Mouse (Mus musculus): ENCODE data around the gene Fam71f1. TPM values are rescaled to one million over a fixed set of nuclear protein-coding genes. Genes with fewer than 3 reads are reported as not detected.

Gene Fam71f1
- not detected for total RNA-seq (2021)

DNA sequence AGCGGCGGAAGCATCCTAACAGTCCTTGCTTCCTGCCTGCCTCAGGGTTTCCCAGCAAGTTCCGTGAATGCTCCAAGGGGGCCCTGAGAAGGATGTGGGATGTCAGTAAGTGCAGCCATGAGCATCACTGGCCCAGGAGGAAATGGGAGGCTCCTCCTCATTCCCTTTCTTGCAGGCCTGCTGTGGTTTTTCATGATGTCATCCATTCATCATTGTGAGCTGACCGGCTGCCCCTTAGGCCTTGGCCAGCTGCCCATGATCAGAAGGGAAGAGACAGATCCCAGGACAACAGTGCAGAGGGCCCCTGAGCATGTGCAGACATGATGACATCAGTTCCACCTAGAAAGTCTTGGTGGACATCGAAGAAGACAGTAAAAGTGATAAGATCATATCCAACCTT is at the start of gene Fam71f1:
Fam71f1 (plus strand) TSS at position 262 of the 400 bp plus-strand sequence.
- intact Hi-C loops (cut with DNase I), result no loop called here

DNA sequence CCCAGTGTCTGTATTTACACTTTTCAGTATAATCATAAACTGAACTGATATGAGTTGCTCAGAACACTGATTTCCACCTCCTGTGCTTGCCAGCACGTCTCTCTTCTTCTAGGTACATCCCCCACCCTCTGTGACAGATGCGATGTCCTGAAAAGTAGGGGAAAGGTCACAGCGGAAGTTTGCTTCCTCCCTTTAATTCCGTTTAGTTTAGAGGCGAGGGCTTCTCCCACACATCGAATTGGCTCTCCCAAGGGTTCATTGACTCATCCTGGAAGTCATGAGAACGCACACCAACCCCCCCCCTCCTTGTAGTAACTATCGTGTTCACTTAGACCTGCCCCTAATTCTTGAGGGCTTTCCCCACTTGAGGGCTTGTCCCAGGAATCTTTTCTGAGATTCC is 48.0 kb upstream of the Fam71f1 start:
- DNase-seq, result peak; percentile 20 to 34
- intact Hi-C loops (cut with DNase I), result no loop called here

More for the DNA sequence above, at the start of gene Fam71f1:
- peak; percentile 3 to 6 for DNase-seq

DNA sequence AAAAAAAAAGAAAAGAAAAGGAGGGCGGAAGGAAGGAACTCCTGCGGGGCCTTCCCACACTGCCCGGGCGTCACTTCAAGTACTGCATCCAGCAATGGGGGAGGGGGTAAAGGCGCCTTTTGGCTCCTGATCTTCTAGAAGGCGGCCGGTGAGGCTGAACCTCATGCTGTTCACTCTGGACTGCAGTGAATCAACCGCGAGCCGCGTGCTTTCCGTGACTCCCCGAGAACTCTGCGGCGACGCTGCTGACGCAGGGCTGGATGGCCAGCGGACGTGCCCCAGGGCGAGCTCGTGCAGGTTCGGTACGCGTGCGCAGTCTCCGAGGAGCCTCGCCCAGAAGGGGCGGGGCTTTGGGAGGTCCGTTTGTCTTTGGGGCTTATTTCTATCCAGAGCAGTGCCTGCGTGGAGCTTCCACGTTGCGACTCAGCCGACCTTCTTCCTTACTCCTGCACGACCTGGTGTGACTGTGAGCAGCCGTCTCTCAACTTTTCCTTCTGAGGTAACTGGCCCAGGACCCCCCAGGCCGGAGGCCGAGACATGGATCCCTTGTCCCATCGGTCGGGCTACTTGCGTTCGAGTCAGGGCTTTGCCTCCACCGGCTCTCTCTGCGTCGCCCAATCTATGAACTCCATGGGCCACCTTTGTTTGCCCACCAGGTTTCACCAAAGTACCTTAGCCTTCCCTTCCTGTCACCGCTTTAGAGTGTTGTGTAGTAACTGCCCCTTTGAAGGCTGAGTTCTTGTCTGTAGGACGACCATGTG is 46.4 kb upstream of the Fam71f1 start, which contains the start of gene Hilpda:
Hilpda (plus strand) TSS at position 177 of the 761 bp plus-strand sequence.
- intact Hi-C loops (cut with DNase I), result no loop called here
- peak; percentile 90 to 93 for DNase-seq

DNA sequence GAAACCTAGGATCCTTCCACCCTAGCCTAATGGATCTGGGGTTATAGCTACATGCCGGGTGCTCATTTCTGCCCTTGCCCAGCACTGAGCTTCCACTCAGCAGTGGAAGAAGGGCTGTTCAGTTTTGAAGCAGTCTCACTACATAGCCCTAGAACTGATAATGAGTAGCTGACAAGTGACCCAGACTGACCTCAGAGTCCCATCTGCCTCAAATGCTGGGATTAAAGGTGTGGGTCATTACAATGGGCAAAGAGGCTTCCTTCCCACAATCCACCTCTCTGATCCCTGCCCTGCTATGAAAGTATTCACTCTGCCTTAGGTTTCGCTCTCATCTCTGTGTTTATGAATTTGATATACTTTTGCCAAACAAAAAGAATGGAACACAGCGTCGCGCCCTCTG is 42.2 kb upstream of the Fam71f1 start:
- DNase-seq, result no peak
- intact Hi-C loops (cut with DNase I), result no loop called here

DNA sequence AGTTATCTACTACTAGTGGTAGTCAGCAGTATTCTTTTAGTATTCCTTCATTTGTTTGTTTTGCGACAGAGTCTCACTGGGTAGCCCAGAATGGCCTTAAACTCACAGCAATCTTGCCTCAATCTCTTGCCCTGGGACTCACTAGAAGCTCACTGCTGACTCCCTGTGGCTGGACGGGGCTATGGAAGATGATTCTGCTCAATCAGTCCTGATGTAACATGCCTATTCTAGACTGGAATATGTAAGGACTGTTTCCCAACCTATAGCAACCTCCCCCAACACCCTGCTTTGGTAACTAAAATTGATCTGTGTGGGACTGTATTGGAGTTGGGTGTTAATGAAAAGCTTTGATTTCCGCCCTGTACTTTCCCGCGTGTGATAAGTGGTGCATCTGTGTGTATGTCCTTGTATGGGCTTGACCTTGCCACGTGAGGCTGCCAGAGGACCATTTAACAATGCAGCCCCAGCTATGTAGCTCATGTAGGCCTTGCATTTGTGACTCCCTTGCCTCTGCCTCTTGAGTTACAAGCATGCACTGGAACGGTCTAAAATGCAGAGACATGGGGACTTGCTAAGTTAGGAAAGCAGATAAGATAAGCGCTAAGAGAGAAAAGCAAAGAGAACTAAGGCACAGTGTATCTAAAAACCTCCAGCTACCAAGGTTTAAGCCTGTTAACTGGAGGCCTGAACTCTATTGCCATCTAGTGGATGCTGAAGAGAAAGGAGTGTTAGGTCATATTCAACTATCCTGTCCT is 40.2 kb upstream of the Fam71f1 start:
- peak; percentile 36 to 45 for DNase-seq
- intact Hi-C loops (cut with DNase I), result loop anchor here (1.0 to 2.0 kb wide), 3 partner anchors 38 to 114 kb away; partner anchors contain the start of gene Rbm28

DNA sequence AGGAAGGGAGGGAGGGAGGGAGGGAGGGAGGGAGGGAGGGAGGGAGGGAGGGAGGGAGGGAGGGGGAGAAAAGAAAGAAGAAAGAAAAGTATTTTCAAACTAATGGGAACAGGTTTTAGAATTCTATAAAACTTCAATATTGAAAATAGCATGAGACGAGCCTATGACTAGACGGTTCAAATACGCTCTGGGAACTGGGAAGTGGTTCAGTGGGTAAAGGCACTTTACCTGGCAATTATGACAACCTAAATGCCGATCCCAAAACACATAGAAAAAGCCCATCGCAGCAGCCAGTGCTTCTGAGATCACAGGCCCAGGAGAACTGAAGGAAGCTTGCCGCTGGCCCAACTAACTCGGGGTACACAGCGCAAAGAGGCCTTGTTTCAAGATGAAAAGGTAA is 39.6 kb upstream of the Fam71f1 start, which contains the start of gene Fam71f2:
Fam71f2 (plus strand) TSS at position 301 of the 400 bp plus-strand sequence.
- no peak for DNase-seq
- intact Hi-C loops (cut with DNase I), result loop anchor here (1.0 to 2.0 kb wide), 3 partner anchors 39 to 114 kb away; partner anchors contain the start of gene Rbm28

DNA sequence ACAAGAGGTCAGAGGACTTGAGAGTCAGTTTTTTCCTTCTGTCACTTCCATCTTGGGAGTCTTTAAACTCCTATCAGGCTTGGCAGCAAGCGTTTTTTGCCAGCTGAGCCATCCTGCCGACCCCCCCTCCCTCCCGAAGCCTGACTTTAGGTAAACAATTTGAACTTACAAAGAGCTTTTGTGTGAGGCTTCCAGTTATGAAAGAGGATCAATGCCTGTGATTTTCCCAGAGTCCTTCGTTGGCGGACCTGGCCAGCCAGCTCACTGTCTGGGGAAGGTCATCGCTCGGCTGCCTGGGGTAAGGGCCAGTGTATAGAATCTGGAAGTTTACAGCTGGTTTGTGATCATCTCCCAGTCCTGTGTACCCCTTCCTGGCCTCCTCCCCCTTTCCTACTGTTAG is 38.3 kb upstream of the Fam71f1 start:
- no peak for DNase-seq
- intact Hi-C loops (cut with DNase I), result no loop called here

DNA sequence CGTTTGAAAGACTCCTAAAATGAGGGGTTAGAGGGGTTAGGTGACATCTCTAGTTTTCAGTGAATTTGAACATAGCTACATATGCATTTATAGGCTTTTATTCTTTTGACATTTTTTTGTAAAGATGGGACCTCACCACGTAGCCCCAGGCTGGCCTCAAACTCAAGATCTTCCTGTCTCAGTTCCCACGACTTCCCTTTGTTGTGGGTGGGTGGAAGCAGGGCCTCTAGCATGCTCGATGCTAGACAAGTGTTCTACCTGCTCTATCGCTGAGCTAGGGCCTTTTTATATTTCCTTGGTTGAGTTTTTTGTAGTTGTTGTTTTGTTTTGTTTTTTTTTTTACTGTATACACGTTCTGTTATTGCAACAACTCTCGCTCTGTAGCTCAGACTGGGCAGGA is 32.1 kb upstream of the Fam71f1 start:
- no peak for DNase-seq
- intact Hi-C loops (cut with DNase I), result no loop called here

DNA sequence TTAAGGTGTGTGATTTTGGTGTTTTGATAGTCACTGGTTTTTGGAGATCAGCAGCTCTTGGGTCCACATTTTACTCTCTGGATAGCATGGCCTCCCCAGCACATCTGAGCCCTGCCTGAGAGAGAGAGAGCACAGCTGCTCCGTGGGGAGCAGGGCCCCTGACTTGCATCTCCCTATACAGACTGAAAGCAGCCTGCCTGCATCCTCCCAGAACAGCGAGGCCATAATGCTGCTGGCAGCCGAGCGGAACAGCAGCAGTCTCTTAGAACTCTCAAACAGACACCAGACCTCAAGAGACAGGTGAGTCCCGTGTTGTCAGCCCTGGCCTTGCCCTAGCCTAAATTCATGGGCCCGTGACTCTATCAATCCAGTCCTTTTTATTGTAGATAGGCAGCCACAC is 31.5 kb upstream of the Fam71f1 start:
- intact Hi-C loops (cut with DNase I), result no loop called here
- DNase-seq, result no peak

DNA sequence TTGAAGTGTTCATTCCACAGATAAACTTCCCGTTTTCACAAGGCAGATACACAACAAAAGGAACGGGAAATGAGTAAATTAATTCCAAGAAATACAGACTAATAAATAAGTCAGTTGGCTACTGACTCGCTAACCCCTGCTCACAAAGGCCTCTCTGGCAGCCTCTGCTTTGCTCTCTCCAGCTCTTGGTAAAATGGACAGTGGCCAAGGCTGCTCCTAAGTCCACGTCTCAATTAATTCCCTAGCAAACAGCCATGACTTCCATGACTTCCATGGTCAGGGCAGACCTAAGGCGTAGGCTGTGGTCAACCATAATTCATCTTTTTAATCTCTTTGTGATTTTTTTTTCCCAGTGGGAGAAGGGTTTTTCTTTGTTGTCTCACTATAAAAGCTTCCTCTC is 31.0 kb upstream of the Fam71f1 start:
- intact Hi-C loops (cut with DNase I), result no loop called here
- DNase-seq, result no peak

DNA sequence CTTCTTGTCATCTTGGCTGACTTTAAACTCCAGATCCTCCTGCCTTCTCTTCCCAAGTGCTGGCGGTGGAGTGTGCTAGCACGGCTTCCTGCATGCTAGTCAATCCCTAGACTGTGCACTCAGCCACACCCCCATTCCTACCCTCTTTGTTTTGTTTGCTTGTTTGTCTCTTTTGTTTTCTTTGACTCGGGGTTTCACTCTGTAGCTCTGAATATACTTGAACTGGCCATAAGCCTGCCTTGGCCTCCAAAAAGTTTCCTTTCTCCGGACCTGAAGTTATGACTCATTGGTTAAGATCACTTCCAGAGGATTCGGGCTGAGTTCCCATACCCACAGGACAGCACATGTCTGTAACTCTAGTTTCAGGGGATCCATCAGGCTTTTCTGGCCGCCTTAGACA is 30.3 kb upstream of the Fam71f1 start:
- DNase-seq, result no peak
- intact Hi-C loops (cut with DNase I), result no loop called here

DNA sequence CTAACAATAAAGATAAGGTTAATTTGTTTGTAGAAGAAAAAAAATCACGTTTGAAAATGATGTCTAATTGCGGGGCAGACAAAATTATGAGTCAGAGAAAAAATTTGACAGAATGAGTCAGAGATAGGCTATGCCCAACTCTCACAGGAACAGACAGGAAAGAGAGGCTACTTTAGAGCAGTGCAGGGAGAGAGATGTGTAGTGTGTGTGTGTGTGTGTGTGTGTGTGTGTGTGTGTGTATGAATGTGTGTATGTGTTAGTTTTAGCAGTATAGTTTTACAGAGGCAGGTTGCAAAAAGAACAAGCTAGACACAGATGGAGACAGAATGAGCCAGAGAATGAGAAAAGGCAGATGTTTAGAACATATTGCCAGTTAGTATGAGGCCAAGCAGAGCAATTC is 19.8 kb upstream of the Fam71f1 start:
- intact Hi-C loops (cut with DNase I), result no loop called here
- no peak for DNase-seq

DNA sequence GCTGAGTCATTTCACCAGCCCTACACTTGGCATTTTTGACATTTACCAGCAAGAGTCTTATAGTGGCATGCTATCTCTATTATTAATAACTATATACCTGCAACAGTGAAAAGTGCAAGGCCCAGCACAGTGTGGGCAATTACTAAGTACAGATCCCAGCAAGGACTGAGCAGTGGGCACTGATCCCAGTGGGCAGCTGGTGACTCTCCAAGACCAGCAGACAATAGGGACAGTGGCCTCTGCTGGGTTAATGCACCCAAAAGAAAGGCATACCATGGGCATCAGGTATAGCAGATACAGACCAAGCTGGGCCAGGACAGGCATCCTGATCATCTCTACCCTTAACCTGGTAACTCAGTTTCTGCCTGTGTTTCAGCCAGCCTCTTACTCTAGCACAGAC is 15.7 kb upstream of the Fam71f1 start:
- intact Hi-C loops (cut with DNase I), result no loop called here

DNA sequence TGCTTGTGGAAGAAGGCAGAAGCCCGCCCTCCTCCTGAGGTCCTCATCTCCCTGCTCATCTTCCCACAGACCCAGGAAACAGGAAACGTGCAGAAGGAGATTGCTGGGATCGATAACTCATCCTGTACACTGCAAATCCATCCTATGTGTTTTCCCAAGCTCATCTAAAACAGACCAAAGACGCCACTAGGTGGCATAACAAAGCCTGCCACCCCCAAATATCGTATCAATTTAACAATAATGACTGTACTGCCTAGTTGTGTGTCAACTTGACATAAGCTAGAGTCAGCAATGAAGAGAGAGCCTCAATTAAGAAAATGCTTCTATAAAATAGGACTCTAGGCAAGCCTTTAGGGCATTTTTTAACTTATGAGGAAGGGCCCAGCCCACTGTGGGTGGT is 15.2 kb upstream of the Fam71f1 start:
- intact Hi-C loops (cut with DNase I), result no loop called here
- DNase-seq, result no peak

More for the DNA sequence above, 15.7 kb upstream of the Fam71f1 start:
- DNase-seq, result no peak

DNA sequence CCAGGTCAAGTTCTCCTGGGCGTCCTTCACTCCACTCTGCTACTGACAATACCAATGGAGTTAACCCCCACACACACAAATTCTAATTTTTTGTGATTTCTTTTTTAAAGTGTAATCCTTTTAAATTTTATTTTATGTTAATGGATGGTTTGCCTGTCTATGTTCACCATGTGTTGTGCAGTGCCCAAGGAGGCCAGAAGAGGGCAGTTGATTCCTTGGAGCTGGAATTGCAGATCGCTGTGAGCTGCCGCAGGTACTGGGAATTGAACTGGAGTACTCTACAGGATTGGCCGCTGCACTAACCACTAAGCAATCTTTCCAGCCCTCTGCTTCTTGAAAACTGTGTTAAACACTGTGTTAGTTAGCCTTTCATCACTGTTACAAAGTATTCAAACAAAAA is 13.5 kb upstream of the Fam71f1 start:
- no peak for DNase-seq
- intact Hi-C loops (cut with DNase I), result no loop called here

DNA sequence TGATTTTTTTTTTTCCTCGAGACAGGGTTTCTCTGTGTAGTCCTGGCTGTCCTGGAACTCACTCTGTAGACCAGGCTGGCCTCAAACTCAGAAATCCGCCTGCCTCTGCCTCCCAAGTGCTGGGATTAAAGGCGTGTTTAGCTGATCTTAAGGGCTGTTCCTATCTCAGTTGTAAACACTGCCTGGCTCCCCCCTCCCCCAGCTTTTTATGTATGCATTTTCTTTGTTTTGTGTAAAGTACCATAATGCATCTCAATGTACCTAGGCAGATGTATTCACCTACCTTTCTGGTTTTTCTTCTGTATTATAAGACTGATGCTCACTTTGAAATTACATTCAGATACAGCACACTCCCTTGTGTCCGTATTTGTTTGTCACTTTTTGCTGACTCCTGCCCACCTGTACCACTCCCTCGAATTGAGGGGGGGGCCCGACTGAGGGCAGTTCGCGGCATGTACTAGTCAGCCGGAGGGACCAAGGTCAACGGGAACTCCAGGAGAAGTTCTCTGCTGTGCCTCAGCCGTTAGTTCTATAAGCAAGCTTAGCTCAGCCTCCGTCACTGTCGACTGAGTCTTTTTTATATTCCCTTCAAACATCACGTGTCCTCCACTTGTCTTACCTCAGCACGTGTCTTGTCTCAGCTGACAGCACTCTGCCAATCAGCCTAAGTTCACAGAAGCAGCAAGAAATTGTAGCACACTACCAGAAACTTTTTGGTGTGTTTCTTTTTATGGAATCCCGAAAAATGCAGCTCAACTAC is 9.9 kb upstream of the Fam71f1 start:
- intact Hi-C loops (cut with DNase I), result no loop called here
- no peak for DNase-seq

DNA sequence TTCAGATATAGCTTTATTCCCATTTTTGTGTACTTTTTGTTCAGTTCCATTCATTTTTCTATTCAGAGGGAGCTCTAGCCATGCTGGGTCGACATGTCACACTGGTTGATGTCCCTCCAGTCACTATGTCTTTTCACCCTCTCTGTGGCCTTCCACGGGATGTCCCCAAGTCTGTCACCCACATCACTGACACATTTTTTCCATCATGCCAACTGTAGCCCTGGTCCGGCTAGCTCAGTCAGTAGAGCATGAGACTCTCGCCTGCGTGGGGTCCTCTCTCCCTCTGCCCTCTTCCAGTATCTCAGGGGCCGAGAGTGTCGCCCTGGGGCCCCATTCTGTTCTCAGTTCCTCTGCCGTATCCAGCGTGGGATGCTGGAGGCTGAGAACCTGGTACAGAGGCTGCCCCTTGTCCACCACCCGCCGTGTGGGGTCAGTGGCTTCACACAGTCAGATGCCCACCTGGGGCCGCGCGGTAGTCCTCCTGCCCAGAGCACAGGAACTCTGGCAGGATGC is 5.2 kb upstream of the Fam71f1 start:
- intact Hi-C loops (cut with DNase I), result no loop called here

DNA sequence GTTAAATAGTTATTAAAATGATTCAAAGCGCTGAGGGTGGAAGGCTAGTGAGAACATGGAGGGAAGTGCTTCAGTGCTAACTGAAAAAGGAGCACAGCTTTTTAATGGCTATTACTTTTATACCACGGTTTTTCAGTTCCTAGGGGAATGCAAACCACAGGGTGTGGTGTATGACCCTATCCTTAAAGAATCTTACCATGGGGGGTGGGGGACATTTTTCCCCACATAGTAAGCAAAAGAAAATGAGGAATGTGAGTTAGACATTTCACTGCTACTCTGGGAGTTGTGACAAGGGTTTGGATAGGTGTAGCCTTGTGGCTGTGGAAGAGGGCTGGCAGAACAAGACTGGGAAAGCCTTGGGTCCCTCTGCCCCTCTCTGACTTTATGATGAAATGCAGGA is 1.7 kb upstream of the Fam71f1 start:
- no peak for DNase-seq
- intact Hi-C loops (cut with DNase I), result no loop called here

More for the DNA sequence above, 5.2 kb upstream of the Fam71f1 start:
- DNase-seq, result no peak

DNA sequence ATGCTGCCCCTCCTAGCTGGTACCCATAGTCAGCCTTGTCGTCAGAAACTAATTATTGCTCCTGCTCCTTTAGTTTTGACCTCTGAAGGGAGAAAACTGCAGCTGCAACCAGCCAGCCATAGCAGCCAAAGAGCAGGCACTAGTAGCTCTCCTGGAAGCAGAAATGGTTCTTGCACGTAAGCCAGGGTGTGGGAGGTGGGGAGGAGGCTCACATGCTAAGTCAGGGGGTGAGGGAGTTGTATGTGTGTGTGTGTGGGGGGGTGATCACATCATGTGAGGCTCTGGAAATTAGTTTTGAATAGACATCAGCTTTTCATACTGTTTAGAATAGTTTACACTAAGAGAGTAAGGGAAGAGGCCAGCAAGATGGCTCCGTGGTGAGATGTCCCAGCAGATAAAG is 999 bp upstream of the Fam71f1 start:
- DNase-seq, result no peak
- intact Hi-C loops (cut with DNase I), result no loop called here

DNA sequence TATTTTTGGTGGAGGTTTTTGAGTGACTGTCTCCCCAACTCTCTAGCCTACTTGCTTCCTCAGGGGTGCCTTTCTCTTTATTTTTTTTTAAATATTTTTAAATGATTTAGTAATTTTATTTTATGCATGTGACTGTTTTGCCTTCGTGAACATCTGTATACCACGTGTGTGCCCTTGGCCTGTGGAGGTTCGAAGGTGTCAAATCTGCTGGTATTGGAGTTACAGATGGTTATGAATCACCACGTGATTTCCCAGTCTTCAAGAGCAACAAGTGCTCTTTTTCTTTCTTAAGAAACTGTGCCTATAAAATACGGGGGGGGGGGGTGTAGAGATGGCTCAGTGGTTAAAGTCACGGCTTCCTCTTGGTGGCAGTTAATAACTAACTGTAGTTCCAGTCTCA is 2.6 kb downstream of the Fam71f1 start:
- intact Hi-C loops (cut with DNase I), result no loop called here
- no peak for DNase-seq

DNA sequence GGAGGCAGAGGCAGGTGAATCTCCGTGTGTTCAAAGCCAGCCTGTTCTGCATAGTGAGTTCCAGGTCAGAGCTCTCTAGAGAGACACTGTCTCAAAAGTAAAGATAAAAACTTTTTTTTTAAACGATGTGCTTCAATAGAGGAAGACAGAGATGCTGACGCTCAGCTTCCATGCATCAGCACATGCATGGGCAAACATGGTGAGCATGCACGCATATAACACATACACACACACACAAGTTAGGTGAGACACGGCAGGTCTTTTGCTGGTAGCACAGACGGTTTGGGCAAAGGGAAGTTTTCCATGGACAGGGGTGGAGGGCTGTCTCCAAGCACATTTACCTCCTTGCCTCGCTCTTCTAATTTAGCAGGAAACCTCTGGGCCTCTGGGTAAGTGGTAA is 3.2 kb downstream of the Fam71f1 start:
- intact Hi-C loops (cut with DNase I), result no loop called here
- no peak for DNase-seq
